Mouse (Mus musculus) hindbrain, embryonic 11.5 days (tissue): ENCODE data around the gene Cd59b. TPM values are rescaled to one million over a fixed set of nuclear protein-coding genes. Genes with fewer than 3 reads are reported as not detected.
"Not testable (repeated sequence)": the region's sequence is repeated elsewhere in the genome, so short reads cannot be mapped to it uniquely, and the experiment has no call there.

ENCODE experiments used
- ATAC-seq: fragments of 200-750 bp; cut with Nextera tagmentation; 2 replicates; pipeline ENCODE4 v1.8.0; 2017; ENCODE audit warnings: mild to moderate bottlenecking, moderate TSS enrichment, moderate library complexity; ENCODE audit not compliant: low FRiP score
- DNase-seq: peaks from one replicate; pipeline ENCODE4 v3.0.0-alpha.2; 2015; ENCODE audit warnings: low spot score
- H3K27ac ChIP-seq: fragments of 300-500 bp; sonication (generic); 2 replicates; pipeline ENCODE4 v1.5.1; 2014; ENCODE audit warnings: mild to moderate bottlenecking, low read depth, low read length
- H3K27me3 ChIP-seq: fragments of 300-500 bp; sonication (generic); 2 replicates; pipeline ENCODE4 v1.6.1; 2014; ENCODE audit warnings: mild to moderate bottlenecking, low read length, moderate library complexity, mixed read lengths; ENCODE audit not compliant: control insufficient read depth, insufficient read depth
- H3K36me3 ChIP-seq: fragments of 300-500 bp; sonication (generic); 2 replicates; pipeline ENCODE4 v1.6.1; 2014; ENCODE audit warnings: mild to moderate bottlenecking, low read length, moderate library complexity, mixed read lengths; ENCODE audit not compliant: control insufficient read depth, insufficient read depth
- H3K4me1 ChIP-seq: fragments of 300-500 bp; sonication (generic); replicated peaks from 2 replicates; pipeline ENCODE4 v1.6.1; 2014; ENCODE audit warnings: low read length, mixed read lengths; ENCODE audit not compliant: control insufficient read depth, insufficient read depth
- H3K4me2 ChIP-seq: fragments of 300-500 bp; sonication (generic); replicated peaks from 2 replicates; pipeline ENCODE4 v1.6.1; 2014; ENCODE audit warnings: mild to moderate bottlenecking, low read depth, low read length
- H3K4me3 ChIP-seq: fragments of 300-500 bp; sonication (generic); 2 replicates; pipeline ENCODE4 v1.5.1; 2014; ENCODE audit warnings: low read depth, low read length
- H3K9ac ChIP-seq: fragments of 300-500 bp; sonication (generic); 2 replicates; pipeline ENCODE4 v1.6.1; 2014; ENCODE audit warnings: low read depth, low read length
- H3K9me3 ChIP-seq: fragments of 300-500 bp; sonication (generic); 2 replicates; pipeline ENCODE4 v1.6.1; 2016; ENCODE audit warnings: low read length; ENCODE audit not compliant: control insufficient read depth
- WGBS: fragments of 180-500 bp; shearing (Covaris S2); extraction: QIAGEN DNeasy Blood & Tissue Kit; methylation state at CpG from one replicate; pipeline ENCODE4 v1.1.7; 2014; 5-methylcytosine and 5-hydroxymethylcytosine counted together
- polyA plus RNA-seq: library from polyadenylated mRNA; unstranded; fragments of >200 nt; fragmentation: Nextera tagmentation; extraction: Ambion mirVana; gene quantifications from 2 replicates; pipeline ENCODE4 v1.2.1, GENCODE M21; 2014

Cd59b gene
- polyA plus RNA-seq, 1 experiment from 2014 or later: 4.3 TPM

GRCm38 (mm10) chr2:104058381-104058780 lies 11.3 kb upstream of the Cd59b start:
- 88% methylated on average over 1 of the region's 1 CpGs for WGBS
- H3K27me3 ChIP-seq: no peaks in the 10 kb centered on the region
- 0 out of 2 replicates have a peak, but pooled peaks cover 6% of the 10 kb centered on the region for H3K36me3 ChIP-seq
- H3K9me3 ChIP-seq: no peaks in the 10 kb centered on the region
- DNase-seq: no peak
- H3K4me2 ChIP-seq: no peak overlapping the region
- no peaks in the 10 kb centered on the region for H3K4me1 ChIP-seq
- no peak overlapping the region for H3K9ac ChIP-seq
- H3K4me3 ChIP-seq: no peak overlapping the region
- no peak overlapping the region for H3K27ac ChIP-seq
- no peak for ATAC-seq

- H3K9ac ChIP-seq: no peak overlapping the region
- 88% methylated on average over 4 of the region's 4 CpGs for WGBS
- no peak overlapping the region for H3K4me2 ChIP-seq
- DNase-seq: no peak
- no peak overlapping the region for H3K27ac ChIP-seq
- H3K36me3 ChIP-seq: 0 out of 2 replicates have a peak, but pooled peaks cover 6% of the 10 kb centered on the region
- H3K4me3 ChIP-seq: no peak overlapping the region
- no peaks in the 10 kb centered on the region for H3K9me3 ChIP-seq
- H3K4me1 ChIP-seq: no peaks in the 10 kb centered on the region
- no peak for ATAC-seq
- H3K27me3 ChIP-seq: no peaks in the 10 kb centered on the region
Observed at GRCm38 (mm10) chr2:104058954-104059353, 10.7 kb upstream of the Cd59b start.

- H3K4me1 ChIP-seq: no peaks in the 10 kb centered on the region
- no peak overlapping the region for H3K27ac ChIP-seq
- H3K9me3 ChIP-seq: no peaks in the 10 kb centered on the region
- no peak overlapping the region for H3K4me3 ChIP-seq
- H3K4me2 ChIP-seq: no peak overlapping the region
- 0 out of 2 replicates have a peak, but pooled peaks cover 6% of the 10 kb centered on the region for H3K36me3 ChIP-seq
- DNase-seq: no peak
- ATAC-seq: no peak
- no peak overlapping the region for H3K9ac ChIP-seq
- WGBS: 80% methylated on average over 10 of the region's 10 CpGs
- H3K27me3 ChIP-seq: no peaks in the 10 kb centered on the region
Observed at GRCm38 (mm10) chr2:104059786-104060185, 9.9 kb upstream of the Cd59b start.

- no peaks in the 10 kb centered on the region for H3K9me3 ChIP-seq
- H3K4me2 ChIP-seq: no peak overlapping the region
- H3K27me3 ChIP-seq: no peaks in the 10 kb centered on the region
- H3K27ac ChIP-seq: no peak overlapping the region
- H3K4me1 ChIP-seq: no peaks in the 10 kb centered on the region
- no peak overlapping the region for H3K9ac ChIP-seq
- ATAC-seq (no peak), DNase-seq (no peak)
- 98% methylated on average over 6 of the region's 6 CpGs for WGBS
- no peak overlapping the region for H3K4me3 ChIP-seq
- H3K36me3 ChIP-seq: 0 out of 2 replicates have a peak, but pooled peaks cover 4% of the 10 kb centered on the region
Observed at GRCm38 (mm10) chr2:104060996-104061395, 8.7 kb upstream of the Cd59b start.

- H3K9me3 ChIP-seq: no peaks in the 10 kb centered on the region
Observed at GRCm38 (mm10) chr2:104062665-104063064, 7.0 kb upstream of the Cd59b start.

DNA sequence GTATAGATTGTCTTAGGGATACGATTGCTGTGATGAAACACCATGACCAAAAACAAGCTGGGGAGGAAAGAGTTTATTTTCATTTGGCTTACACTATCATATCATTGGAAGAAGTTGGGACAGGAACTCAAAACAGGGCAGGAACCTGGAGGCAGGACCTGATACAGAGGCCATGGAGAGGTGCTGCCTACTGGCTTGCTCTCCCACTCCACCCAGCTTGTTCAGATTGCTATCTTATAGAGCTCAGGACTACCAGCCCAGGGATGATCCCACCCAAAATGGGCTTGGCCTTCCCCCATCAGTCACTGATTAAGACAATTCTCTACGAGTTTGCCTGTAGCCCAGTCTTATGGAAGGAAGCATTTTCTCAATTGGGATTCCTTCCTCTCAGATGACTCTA lies 5.5 kb upstream of the Cd59b start:
- DNase-seq (no peak), ATAC-seq (no peak)
- no peaks in the 10 kb centered on the region for H3K4me1 ChIP-seq
- H3K27me3 ChIP-seq: no peaks in the 10 kb centered on the region
- 86% methylated on average over 2 of the region's 2 CpGs for WGBS
- H3K9me3 ChIP-seq: no peaks in the 10 kb centered on the region
- no peak overlapping the region for H3K27ac ChIP-seq
- H3K4me2 ChIP-seq: no peak overlapping the region
- no peaks in the 10 kb centered on the region for H3K36me3 ChIP-seq
- H3K4me3 ChIP-seq: no peak overlapping the region
- H3K9ac ChIP-seq: no peak overlapping the region

More at GRCm38 (mm10) chr2:104062665-104063064, 7.0 kb upstream of the Cd59b start:
- Histone ChIP-seq H3K27ac (no peak overlapping the region), H3K36me3 (0 out of 2 replicates have a peak, but pooled peaks cover 4% of the 10 kb centered on the region), H3K4me1 (no peaks in the 10 kb centered on the region), H3K4me3 (no peak overlapping the region), H3K27me3 (no peaks in the 10 kb centered on the region), H3K4me2 (no peak overlapping the region), H3K9ac (no peak overlapping the region)
- DNase-seq (no peak), ATAC-seq (no peak)

DNA sequence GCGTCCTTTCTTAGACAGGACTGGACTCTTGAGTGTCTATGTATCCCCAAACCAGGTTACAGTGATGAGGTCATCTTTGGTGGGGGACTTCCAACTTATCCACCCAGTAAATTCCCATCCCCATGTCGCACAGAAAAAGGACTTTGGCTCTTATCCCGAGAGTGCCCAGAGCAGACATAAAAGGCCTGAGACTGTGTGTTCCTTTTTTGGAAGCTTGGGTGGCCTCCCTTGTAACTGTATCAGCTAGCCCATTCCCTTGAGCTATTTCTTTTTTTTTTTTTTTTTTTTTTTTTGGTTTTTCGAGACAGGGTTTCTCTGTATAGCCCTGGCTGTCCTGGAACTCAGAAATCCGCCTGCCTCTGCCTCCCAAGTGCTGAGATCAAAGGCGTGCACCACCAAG lies 4.1 kb upstream of the Cd59b start, which contains the start of gene Gm10912:
Gm10912 (plus strand) TSS at position 301 of the 400 bp plus-strand sequence.
- not testable (repeated sequence) for H3K9me3 ChIP-seq, DNase-seq, ATAC-seq, H3K9ac ChIP-seq, H3K36me3 ChIP-seq, H3K27ac ChIP-seq, H3K4me3 ChIP-seq, H3K4me1 ChIP-seq, H3K4me2 ChIP-seq, H3K27me3 ChIP-seq
- WGBS: 95% methylated on average over 5 of the region's 6 CpGs

DNA sequence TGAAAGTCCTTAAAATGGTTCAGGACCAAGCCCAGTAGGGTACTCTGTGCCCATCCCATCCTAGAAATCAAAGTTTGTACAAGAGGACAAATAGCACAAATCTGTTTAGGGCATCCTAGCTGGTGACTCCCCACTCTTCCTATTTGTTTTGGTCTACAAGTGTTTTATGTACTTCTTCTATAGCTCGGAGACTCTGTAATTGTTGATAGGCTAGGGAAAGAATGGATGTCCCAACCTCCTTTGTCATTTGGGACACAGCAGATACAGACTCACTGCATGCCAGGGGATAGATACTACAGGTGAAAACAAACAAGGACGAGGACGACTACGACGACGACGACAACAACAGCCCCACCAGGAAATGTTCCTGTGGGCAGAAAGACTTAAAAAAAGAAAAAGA lies 1.2 kb upstream of the Cd59b start, which contains the start of gene Gm10799:
Gm10799 (minus strand) TSS at position 101 of the 400 bp plus-strand sequence.
- H3K4me3 ChIP-seq, DNase-seq, H3K27me3 ChIP-seq, H3K27ac ChIP-seq, H3K4me2 ChIP-seq, ATAC-seq, H3K4me1 ChIP-seq, H3K9me3 ChIP-seq, H3K36me3 ChIP-seq, H3K9ac ChIP-seq: not testable (repeated sequence)
- WGBS: 87% methylated on average over 7 of the region's 7 CpGs

DNA sequence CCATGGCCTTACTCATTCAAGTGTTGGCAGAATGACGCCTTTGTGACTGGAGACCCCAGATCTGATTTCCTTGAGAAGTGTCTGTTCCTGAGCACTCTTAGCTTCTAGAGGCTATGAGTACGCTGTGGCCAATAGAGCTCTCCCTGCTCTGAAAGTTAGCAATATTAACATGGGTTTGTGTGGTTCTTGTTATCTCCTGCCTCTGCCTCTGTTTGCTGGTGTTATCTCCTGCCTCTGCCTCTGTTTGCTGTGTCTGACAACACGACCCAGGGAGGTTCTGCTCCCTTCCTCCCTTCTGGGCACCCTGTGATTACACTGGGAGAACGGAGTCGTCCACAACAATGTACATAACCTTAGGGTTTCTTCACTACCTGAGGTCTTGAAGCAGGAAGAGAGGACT lies 8.6 kb downstream of the Cd59b start:
- 78% methylated on average over 5 of the region's 5 CpGs for WGBS

More for the DNA sequence above, 8.6 kb downstream of the Cd59b start:
- not testable (repeated sequence) for H3K36me3 ChIP-seq, H3K9me3 ChIP-seq, H3K4me2 ChIP-seq, DNase-seq, H3K27me3 ChIP-seq, ATAC-seq, H3K27ac ChIP-seq, H3K4me3 ChIP-seq, H3K4me1 ChIP-seq, H3K9ac ChIP-seq
